Mouse (Mus musculus) small intestine, adult 2 months (tissue): ENCODE results near the gene Paqr4.

Experiments used
- CTCF ChIP-seq: fragments of 200-500 bp; IDR thresholded peaks from 2 replicates; pipeline ENCODE4 v1.5.1; 2012; ENCODE audit warnings: low read depth, mild to moderate bottlenecking, control low read depth, inconsistent platforms, low read length, moderate library complexity, mixed read lengths; ENCODE audit not compliant: insufficient replicate concordance, insufficient read length; ENCODE audit errors: extremely low read depth
- POLR2A ChIP-seq: fragments of 200-500 bp; IDR thresholded peaks from 2 replicates; pipeline ENCODE4 v1.6.1; 2012; ENCODE audit warnings: low read depth, mild to moderate bottlenecking, control low read depth, inconsistent platforms, low read length, moderate library complexity

DNA sequence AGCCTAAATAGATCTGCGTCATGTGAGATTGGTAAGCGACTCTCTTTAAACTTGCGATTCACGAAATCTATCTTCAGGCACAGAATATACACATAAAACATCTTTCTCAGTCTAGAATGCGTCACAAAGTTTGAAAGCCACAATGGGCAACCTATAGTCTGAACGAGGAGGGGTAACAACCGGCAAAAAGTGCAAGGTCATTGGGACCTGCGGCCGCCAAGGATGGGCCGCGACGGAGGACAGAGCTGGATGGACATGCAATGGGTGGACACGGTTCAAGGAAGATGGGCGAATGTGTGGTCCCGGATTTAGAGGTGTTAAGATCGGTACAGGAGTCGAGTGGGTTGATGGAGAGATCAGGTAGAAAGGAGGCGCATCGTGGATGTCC, 30.2 kb upstream of the Paqr4 start:
- TF ChIP-seq CTCF, result no peak
- TF ChIP-seq POLR2A, result no peak
